Comparison of ENCODE assay signal across 8 mouse cellular contexts in the genomic region with DNA sequence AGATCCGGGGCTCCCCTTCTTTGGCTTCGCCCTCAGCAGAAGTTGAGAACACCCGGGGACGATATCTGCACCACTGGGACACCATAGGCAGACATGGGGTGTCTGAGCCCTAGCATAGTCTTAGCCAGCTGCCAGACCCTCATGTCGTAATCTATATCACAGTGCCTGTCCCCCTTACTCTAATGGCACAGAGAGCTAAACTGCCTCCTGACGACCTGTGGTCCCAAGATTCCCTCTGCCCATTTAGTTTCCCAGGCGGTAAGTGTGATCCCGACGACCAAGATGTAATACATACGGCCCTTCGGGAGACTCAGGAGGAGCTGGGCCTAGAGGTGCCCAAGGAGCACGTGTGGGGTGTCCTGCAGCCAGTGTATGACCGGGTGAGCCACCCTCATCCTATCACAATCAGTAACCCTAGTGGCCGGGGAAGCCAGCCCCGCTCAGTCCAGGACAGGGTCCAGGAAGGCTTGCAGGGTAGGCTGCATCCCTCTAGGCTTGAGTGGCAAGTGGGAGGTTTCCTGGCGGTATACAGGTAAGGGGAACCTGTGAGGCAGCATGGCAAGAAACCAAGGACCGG. TPM values are rescaled to one million over a fixed set of nuclear protein-coding genes. Genes with fewer than 3 reads are reported as not detected.
DNase-seq lines count a peak whose midpoint lies in the region; ATAC-seq and TF ChIP-seq lines count a peak whose summit lies in the region.

No protein-coding gene starts in this region.

- no peaks in the 10 kb centered on the region for H3K9me3 ChIP-seq in ES-E14 (ENCODE audit: control insufficient read depth, insufficient read depth, low read depth, low read length)
- H3K9me3 ChIP-seq in heart, embryonic 15.5 days (replicated peaks), result no peaks in the 10 kb centered on the region

- H3K9ac ChIP-seq in ES-E14 (ENCODE audit: insufficient read depth, low read depth, low read length, poor library complexity, severe bottlenecking), result peak overlapping the region; percentile 90
- peak overlapping the region; percentile 93 for H3K9ac ChIP-seq in heart, embryonic 15.5 days

- no peak for ATAC-seq in heart, embryonic 15.5 days (replicated peaks; ENCODE audit: insufficient number of reproducible peaks, insufficient read depth, low FRiP score, low read depth)
- ATAC-seq in megakaryocyte progenitor cell, adult 5-6 weeks (replicated peaks; ENCODE audit: poor library complexity), result no peak

- peak; percentile 95 for DNase-seq in heart, adult 11 months
- DNase-seq in heart, postnatal 25 days (ENCODE audit: low spot score), result no peak
- no peak for DNase-seq in ES-E14 (ENCODE audit: low read depth, low spot score)
- DNase-seq in left cerebral cortex, postnatal 4 days, result no peak
- no peak for DNase-seq in right cerebral cortex, postnatal 25 days

- H3K4me2 ChIP-seq in heart, embryonic 15.5 days, result peak overlapping the region; percentile 95

- in situ Hi-C loops in ES-E14 (cut with MboI; ENCODE audit: low sequenced_read_pairs in 2 of 2, unreplicated experiment in 2 of 2), result no loop called here

- peak overlapping the region; percentile 92 to 95 for H3K4me3 ChIP-seq in ES-E14 (ENCODE audit: insufficient read depth in 1 of 2, low read depth in 1 of 2, low read length in 2 of 2, poor library complexity in 1 of 2, severe bottlenecking in 1 of 2)
- peak overlapping the region; percentile 87 for H3K4me3 ChIP-seq in heart, embryonic 15.5 days
- H3K4me3 ChIP-seq in macrophage (ENCODE audit: inconsistent target), result peak overlapping the region; percentile 40

- no peaks in the 10 kb centered on the region for H3K27me3 ChIP-seq in heart, embryonic 15.5 days

- 18% methylated on average over 17 of the region's 17 CpGs for WGBS in heart, embryonic 15.5 days
- WGBS in macrophage (ENCODE audit: missing documents), result 43% methylated on average over 17 of the region's 17 CpGs

- H3K36me3 ChIP-seq in ES-E14 (ENCODE audit: control insufficient read depth, insufficient read depth, low read length, poor library complexity, severe bottlenecking) (peaks cover 3% of the 10 kb centered on the region), macrophage (ENCODE audit: inconsistent target) (peaks cover 2% of the 10 kb centered on the region; the same call in 1 of the 2 replicates)
- peaks cover 4% of the 10 kb centered on the region for H3K36me3 ChIP-seq in heart, embryonic 15.5 days

- H3K27ac ChIP-seq in ES-E14 (ENCODE audit: insufficient read depth, low read depth, low read length, poor library complexity, severe bottlenecking) (peak overlapping the region; percentile 79; the same call in 1 of the 2 replicates), macrophage (no peak overlapping the region)
- peak overlapping the region; percentile 99 for H3K27ac ChIP-seq in heart, embryonic 15.5 days

- intact Hi-C loops in heart, postnatal 25 days (cut with DNase I), result loop anchor here (1.0 kb wide), 1 partner anchor 11 kb away; a partner anchor contains a TSS
- intact Hi-C loops in left cerebral cortex, postnatal 4 days (cut with DNase I), result no loop called here

- H3K4me1 ChIP-seq in ES-E14 (ENCODE audit: control insufficient read depth in 2 of 2, insufficient read depth in 2 of 2, low read length in 2 of 2, poor library complexity in 1 of 2), result peaks cover 0 to 17% of the 10 kb centered on the region in 2 experiments; a peak in 2 of 4 replicates
- peaks cover 51% of the 10 kb centered on the region for H3K4me1 ChIP-seq in heart, embryonic 15.5 days (replicated peaks)

- H3K79me2 ChIP-seq in macrophage (ENCODE audit: inconsistent target), result no peaks in the 10 kb centered on the region

TF ChIP-seq in ES-E14, 5 proteins besides CTCF, POLR2A, EP300 and RAD21:
- TF ChIP-seq HCFC1 (IDR thresholded peaks at IDR 0.05; ENCODE audit: borderline replicate concordance, insufficient read depth, low read length) (no peak), MAFK (IDR thresholded peaks at IDR 0.05; ENCODE audit: insufficient read depth, low read depth, low read length) (no peak), ZC3H11A (IDR thresholded peaks at IDR 0.05; ENCODE audit: borderline replicate concordance, low read depth, low read length) (no peak), ZNF384 (IDR thresholded peaks at IDR 0.05; ENCODE audit: low read depth, low read length) (no peak), CHD2 (IDR thresholded peaks at IDR 0.05; ENCODE audit: low read depth, low read length) (no peak)

RNA-seq across cellular contexts. Expression of a gene that starts 0.6 kb away (rescaled TPM):
- total RNA-seq in heart, postnatal 25 days (2021), result 1 to 10 TPM; 2.0 to 2.2 TPM
- 1.9 and 4.0 TPM in 2 replicates for total RNA-seq in ES-E14 (2012; rRNA removed)
- polyA plus RNA-seq in heart, embryonic 15.5 days (2015; fragmentation: Nextera tagmentation; extraction: Ambion mirVana), result 4.5 and 5.4 TPM in 2 replicates
- total RNA-seq in macrophage (2018; cell fraction: chromatin; rRNA removed), result 1 to 10 TPM in 15 of 26 experiments, under 1 TPM in 11; 0.34 to 3.1 (median 1.1) TPM
- under 1 TPM in 9 of 26 experiments, not detected in 17; 0.04 to 0.13 (median 0.06) TPM for total RNA-seq in macrophage (2018; cell fraction: cytosol; rRNA removed)
- total RNA-seq in macrophage (2018; cell fraction: nucleus; rRNA removed), result 1 to 10 TPM in 10 of 26 experiments, under 1 TPM in 13, not detected in 3; 0.22 to 2.5 (median 0.82) TPM
- polyA plus RNA-seq in macrophage (2018), result 0.07 to 0.19 TPM (median 0.13 TPM) in 3 replicates
- 0.57 and 1.5 TPM in 2 replicates for total RNA-seq in megakaryocyte progenitor cell, adult 5-6 weeks (2015)
- 1.5 and 1.9 TPM in 2 replicates for total RNA-seq in megakaryocyte progenitor cell, adult 5-6 weeks (2017)
- 1 to 10 TPM; 4.1 to 4.8 TPM for total RNA-seq in left cerebral cortex, postnatal 4 days (2021)

RNA-seq across cellular contexts. Expression of a gene that starts 0.7 kb away (rescaled TPM):
- total RNA-seq in heart, postnatal 25 days (2021), result 100 to 1,000 TPM; 109 to 118 TPM
- total RNA-seq in ES-E14 (2012; rRNA removed), result 22.4 and 27.2 TPM in 2 replicates
- 53.0 and 55.9 TPM in 2 replicates for polyA plus RNA-seq in heart, embryonic 15.5 days (2015; fragmentation: Nextera tagmentation; extraction: Ambion mirVana)
- total RNA-seq in macrophage (2018; cell fraction: chromatin; rRNA removed), result 1 to 10 TPM in 22 of 26 experiments, not detected in 4; 1.2 to 7.4 (median 3.9) TPM
- total RNA-seq in macrophage (2018; cell fraction: cytosol; rRNA removed), result 1 to 10 TPM; 3.5 to 9.0 (median 6.6) TPM
- 1 to 10 TPM in 25 of 26 experiments, not detected in 1; 1.2 to 9.4 (median 4.0) TPM for total RNA-seq in macrophage (2018; cell fraction: nucleus; rRNA removed)
- 6.9 to 10.7 TPM (median 7.0 TPM) in 3 replicates for polyA plus RNA-seq in macrophage (2018)
- 15.1 and 16.2 TPM in 2 replicates for total RNA-seq in megakaryocyte progenitor cell, adult 5-6 weeks (2015)
- 10.4 and 14.4 TPM in 2 replicates for total RNA-seq in megakaryocyte progenitor cell, adult 5-6 weeks (2017)
- total RNA-seq in left cerebral cortex, postnatal 4 days (2021), result 10 to 100 TPM; 14.6 to 14.8 TPM

RNA-seq across cellular contexts. Expression of a gene that starts 2.1 kb away (rescaled TPM):
- 100 to 1,000 TPM; 148 to 152 TPM for total RNA-seq in heart, postnatal 25 days (2021)
- total RNA-seq in ES-E14 (2012; rRNA removed), result 4.6 and 12.0 TPM in 2 replicates
- polyA plus RNA-seq in heart, embryonic 15.5 days (2015; fragmentation: Nextera tagmentation; extraction: Ambion mirVana), result 72.2 and 80.1 TPM in 2 replicates
- 1 to 10 TPM in 22 of 26 experiments, under 1 TPM in 4; 0.46 to 6.0 (median 2.2) TPM for total RNA-seq in macrophage (2018; cell fraction: chromatin; rRNA removed)
- under 1 TPM in 4 of 26 experiments, not detected in 22; 0.14 to 0.23 (median 0.18) TPM for total RNA-seq in macrophage (2018; cell fraction: cytosol; rRNA removed)
- 1 to 10 TPM in 14 of 26 experiments, under 1 TPM in 8, not detected in 4; 0.40 to 4.1 (median 1.7) TPM for total RNA-seq in macrophage (2018; cell fraction: nucleus; rRNA removed)
- 0.20 to 0.33 TPM in 2 of 3 replicates, not detected in the other for polyA plus RNA-seq in macrophage (2018)
- 1.6 and 2.9 TPM in 2 replicates for total RNA-seq in megakaryocyte progenitor cell, adult 5-6 weeks (2015)
- 1.3 and 2.9 TPM in 2 replicates for total RNA-seq in megakaryocyte progenitor cell, adult 5-6 weeks (2017)
- total RNA-seq in left cerebral cortex, postnatal 4 days (2021), result 1 to 10 TPM; 8.3 to 9.4 TPM

RNA-seq across cellular contexts. Expression of a gene that starts 8.5 kb away (rescaled TPM):
- total RNA-seq in heart, postnatal 25 days (2021), result not detected
- total RNA-seq in ES-E14 (2012; rRNA removed), result not detected in 2 replicates
- not detected in 2 replicates for polyA plus RNA-seq in heart, embryonic 15.5 days (2015; fragmentation: Nextera tagmentation; extraction: Ambion mirVana)
- not detected for total RNA-seq in macrophage (2018; cell fraction: chromatin; rRNA removed)
- total RNA-seq in macrophage (2018; cell fraction: cytosol; rRNA removed), result not detected
- not detected for total RNA-seq in macrophage (2018; cell fraction: nucleus; rRNA removed)
- polyA plus RNA-seq in macrophage (2018), result not detected in 3 replicates
- total RNA-seq in megakaryocyte progenitor cell, adult 5-6 weeks (2015), result not detected in 2 replicates
- total RNA-seq in megakaryocyte progenitor cell, adult 5-6 weeks (2017), result not detected in 2 replicates
- total RNA-seq in left cerebral cortex, postnatal 4 days (2021), result not detected

RNA-seq across cellular contexts. Expression of a gene that starts 11.6 kb away (rescaled TPM):
- total RNA-seq in heart, postnatal 25 days (2021), result 1,000 to 10,000 TPM; 1,136 to 1,167 TPM
- 182 and 219 TPM in 2 replicates for total RNA-seq in ES-E14 (2012; rRNA removed)
- polyA plus RNA-seq in heart, embryonic 15.5 days (2015; fragmentation: Nextera tagmentation; extraction: Ambion mirVana), result 513 and 534 TPM in 2 replicates
- 10 to 100 TPM; 10.2 to 76.0 (median 39.9) TPM for total RNA-seq in macrophage (2018; cell fraction: chromatin; rRNA removed)
- 10 to 100 TPM; 31.7 to 48.8 (median 40.8) TPM for total RNA-seq in macrophage (2018; cell fraction: cytosol; rRNA removed)
- total RNA-seq in macrophage (2018; cell fraction: nucleus; rRNA removed), result 10 to 100 TPM; 21.4 to 58.7 (median 33.9) TPM
- 35.8 to 43.3 TPM (median 39.0 TPM) in 3 replicates for polyA plus RNA-seq in macrophage (2018)
- total RNA-seq in megakaryocyte progenitor cell, adult 5-6 weeks (2015), result 123 and 135 TPM in 2 replicates
- 223 and 254 TPM in 2 replicates for total RNA-seq in megakaryocyte progenitor cell, adult 5-6 weeks (2017)
- 100 to 1,000 TPM; 185 to 196 TPM for total RNA-seq in left cerebral cortex, postnatal 4 days (2021)

Comparison
In these comparisons a context has a peak if more than half of its experiments do, and no peak if none do; other contexts are left out.
1. H3K4me3 ChIP-seq: peak in every context shown above with its lines; median percentile 94 in ES-E14; 87 in heart, embryonic 15.5 days; 40 in macrophage.
2. RNA of a gene that starts 2.1 kb away (total RNA-seq): 148 to 152 TPM in heart, postnatal 25 days; 8.3 to 9.4 TPM in left cerebral cortex, postnatal 4 days, 4.6 to 12.0 TPM in ES-E14 and 1.3 to 2.9 TPM in megakaryocyte progenitor cell, adult 5-6 weeks; every median in the first group is over 10 times any median in the second.